Mouse (Mus musculus) bone marrow, adult 2 months (tissue): Measurements from ENCODE around the gene 4930404N11Rik. TPM values are rescaled to one million over a fixed set of nuclear protein-coding genes. Genes with fewer than 3 reads are reported as not detected.

Experiments used
- H3K27ac ChIP-seq: fragments of 200-500 bp; 2 replicates; pipeline ENCODE4 v1.5.1; 2012; ENCODE audit warnings: low read depth, mild to moderate bottlenecking, control low read depth, inconsistent platforms, low read length; ENCODE audit not compliant: control insufficient read depth, poor library complexity, insufficient read depth
- H3K4me1 ChIP-seq: fragments of 200-500 bp; 2 replicates; pipeline ENCODE4 v1.6.1; 2011; ENCODE audit warnings: low read length; ENCODE audit not compliant: control insufficient read depth, insufficient read depth
- H3K4me3 ChIP-seq: fragments of 200-500 bp; replicated peaks from 2 replicates; pipeline ENCODE3; 2011; ENCODE audit warnings: mild to moderate bottlenecking, low read depth, low read length, control low read depth; ENCODE audit not compliant: control insufficient read depth
- CTCF ChIP-seq: fragments of 200-500 bp; IDR thresholded peaks from 2 replicates; pipeline ENCODE4 v1.5.1; 2011; ENCODE audit warnings: low read length, control low read depth; ENCODE audit not compliant: control insufficient read depth, insufficient read depth
- POLR2A ChIP-seq: fragments of 200-500 bp; IDR thresholded peaks from 2 replicates; pipeline ENCODE4 v1.6.1; 2011; ENCODE audit warnings: low read depth, mild to moderate bottlenecking, control low read depth, low read length, borderline replicate concordance; ENCODE audit not compliant: control insufficient read depth
- WGBS: fragments of 180-500 bp; shearing (Covaris S2); methylation state at CpG from one replicate; pipeline ENCODE4 v1.1.7; 2018; 5-methylcytosine and 5-hydroxymethylcytosine counted together
- polyA plus RNA-seq: library from polyadenylated mRNA; stranded (reverse); fragments of >200 nt; gene quantifications from 2 replicates; pipeline ENCODE4 v1.2.4, GENCODE M21; 2011; ENCODE audit warnings: low replicate concordance; ENCODE audit not compliant: missing spikeins, insufficient read depth, insufficient read length

4930404N11Rik gene
- polyA plus RNA-seq, 1 experiment, result 12.3 TPM

DNA sequence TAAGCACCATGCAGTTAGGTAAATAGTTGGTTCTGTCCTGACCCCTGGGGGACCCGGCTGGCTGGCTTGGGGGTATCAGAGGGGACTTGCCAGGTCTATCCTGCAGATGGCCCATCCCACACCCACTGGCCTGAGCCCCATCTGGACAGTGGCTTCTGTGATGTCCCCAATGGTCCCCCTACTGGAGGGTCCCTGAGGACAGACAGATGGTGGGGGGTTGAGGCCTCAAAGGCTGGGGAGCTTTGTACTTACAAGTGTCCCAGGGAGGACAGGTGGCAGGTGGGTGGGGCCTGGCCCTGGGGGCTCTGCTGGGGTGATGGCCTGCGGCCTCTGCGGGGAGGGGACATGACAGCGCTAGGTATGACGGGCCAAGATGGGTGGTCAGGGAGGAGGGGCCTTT lies 33.7 kb upstream of the 4930404N11Rik start:
- 86% methylated on average over 5 of the region's 5 CpGs for WGBS
- Histone ChIP-seq H3K4me3 (no peak overlapping the region), H3K4me1 (peaks cover 2% of the 10 kb centered on the region; the same call in 1 of the 2 replicates), H3K27ac (no peak overlapping the region)
- TF ChIP-seq POLR2A (no peak), CTCF (no peak)

DNA sequence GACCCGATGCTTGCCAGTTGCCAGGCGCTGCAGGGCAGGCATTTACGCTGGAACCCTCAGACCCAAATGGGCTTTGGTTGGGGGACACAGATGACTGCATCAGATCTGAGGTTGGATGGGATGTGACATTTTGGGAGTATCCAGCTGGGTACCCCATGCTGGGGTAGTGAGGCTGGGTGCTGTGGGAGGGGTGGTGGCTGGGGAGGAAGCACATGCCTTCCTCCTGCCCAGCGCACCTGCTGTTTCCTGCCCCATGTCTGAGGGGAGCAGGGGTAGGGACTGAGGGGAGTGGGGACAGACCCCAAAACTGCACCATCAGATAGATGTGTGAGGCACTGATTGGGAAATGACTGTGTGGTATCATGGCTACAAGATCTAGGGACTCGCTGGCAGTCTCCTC lies 31.1 kb upstream of the 4930404N11Rik start:
- H3K4me1 ChIP-seq, result peaks cover 7% of the 10 kb centered on the region
- no peak overlapping the region for H3K27ac ChIP-seq
- H3K4me3 ChIP-seq, result no peak overlapping the region
- 60% methylated on average over 5 of the region's 5 CpGs for WGBS
- TF ChIP-seq POLR2A, result no peak
- no peak for TF ChIP-seq CTCF

DNA sequence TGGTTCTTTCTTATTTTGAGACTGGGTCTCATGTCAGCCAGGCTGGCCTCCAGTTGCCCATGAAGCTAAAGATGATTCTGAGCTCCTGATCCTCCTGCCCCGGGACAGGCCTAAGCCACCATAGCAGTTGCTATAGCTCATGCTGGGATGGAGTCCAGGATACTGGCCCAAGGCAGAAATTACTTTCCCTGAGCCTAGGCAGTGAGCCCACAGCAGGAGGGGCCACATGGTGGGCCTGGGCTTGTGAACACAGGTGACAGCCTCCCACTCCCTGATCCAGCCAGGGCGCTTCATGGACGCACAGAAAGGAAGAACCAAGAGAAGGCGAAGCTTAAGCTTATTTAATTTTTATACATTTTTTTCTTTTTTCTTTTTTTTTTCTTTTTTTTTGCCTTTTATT lies 30.2 kb upstream of the 4930404N11Rik start:
- TF ChIP-seq CTCF, result no peak
- TF ChIP-seq POLR2A, result no peak
- 80% methylated on average over 4 of the region's 4 CpGs for WGBS
- Histone ChIP-seq H3K4me3 (no peak overlapping the region), H3K4me1 (peaks cover 5% of the 10 kb centered on the region), H3K27ac (no peak overlapping the region)

DNA sequence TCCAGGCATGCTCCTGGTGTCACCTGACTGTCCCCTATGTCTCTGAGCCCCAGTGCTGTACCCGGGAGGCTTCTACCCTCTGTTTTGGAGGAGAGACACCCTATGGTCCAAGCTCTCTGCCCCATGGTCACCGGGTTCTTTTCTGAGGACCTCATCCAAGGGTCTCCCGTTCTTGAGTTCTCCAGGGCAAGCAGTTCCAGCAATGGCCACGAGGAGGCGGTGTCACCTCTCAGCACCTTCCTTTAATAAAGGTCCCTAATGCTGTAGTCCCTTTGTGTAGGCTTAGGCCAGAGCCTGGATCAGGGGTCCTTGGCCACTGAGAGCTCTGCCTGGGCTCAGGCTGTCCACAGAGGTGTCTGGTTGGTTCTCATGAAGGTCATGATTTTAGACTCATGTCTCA lies 29.5 kb upstream of the 4930404N11Rik start:
- no peak overlapping the region for H3K27ac ChIP-seq
- TF ChIP-seq POLR2A, result no peak
- peak; percentile 95 for TF ChIP-seq CTCF
- H3K4me1 ChIP-seq, result peaks cover 5% of the 10 kb centered on the region
- H3K4me3 ChIP-seq, result no peak overlapping the region
- WGBS, result 17% methylated on average over 5 of the region's 5 CpGs

DNA sequence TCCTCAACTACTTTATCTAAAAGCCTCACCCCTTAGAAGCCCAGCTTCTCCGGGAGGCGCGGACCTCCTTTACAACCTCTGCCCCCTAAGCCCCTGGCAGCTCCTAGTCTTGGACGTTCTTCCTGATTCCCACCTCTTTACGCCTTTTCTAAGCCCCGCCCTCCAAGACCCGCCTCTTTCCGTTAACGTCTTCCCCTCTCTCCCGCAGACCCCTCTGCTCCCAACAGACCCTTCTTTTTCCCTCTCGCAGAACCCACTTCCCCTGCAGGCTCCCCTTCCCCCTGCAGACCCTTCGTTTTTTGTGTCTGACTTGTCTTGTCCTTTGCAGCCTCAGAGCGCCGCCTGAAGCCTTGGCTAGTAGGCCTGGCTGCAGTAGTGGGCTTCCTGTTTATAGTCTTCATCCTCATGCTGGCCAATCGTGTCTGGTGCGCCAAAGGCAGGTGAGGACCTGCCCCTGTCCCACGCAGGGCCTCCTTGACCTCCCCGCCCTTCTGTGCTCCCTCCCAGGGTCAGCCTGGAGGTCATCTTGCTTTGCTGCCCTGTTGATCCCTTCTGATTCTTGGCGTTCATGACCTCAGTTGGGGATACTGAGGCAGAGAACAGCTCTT lies 27.9 kb upstream of the 4930404N11Rik start:
- Histone ChIP-seq H3K27ac (peak overlapping the region; percentile 23), H3K4me1 (peaks cover 5% of the 10 kb centered on the region)
- 3% methylated on average over 19 of the region's 19 CpGs for WGBS

DNA sequence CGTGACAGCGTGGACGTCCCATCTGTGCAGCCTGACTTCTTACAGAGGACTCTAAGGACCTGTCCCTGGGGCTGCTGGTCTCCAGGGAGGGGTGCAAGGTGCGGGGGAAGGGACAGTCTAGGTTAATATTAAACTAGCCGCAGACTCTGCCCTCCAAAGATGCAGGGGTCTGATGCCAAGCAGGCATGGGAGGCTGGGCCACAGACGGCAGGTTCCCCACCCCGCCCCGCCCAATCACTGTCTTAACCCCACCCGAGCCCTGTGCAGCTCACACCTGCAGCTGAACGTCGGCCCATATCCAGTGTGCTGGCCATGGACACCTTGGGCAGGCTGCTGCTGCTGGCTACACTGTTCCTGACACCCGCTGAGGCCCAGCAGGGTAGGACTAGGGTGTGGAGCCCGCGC lies 27.2 kb upstream of the 4930404N11Rik start, which contains the start of gene Smim24:
Gene Smim24 (plus strand): TSS at position 271 of the 405 bp plus-strand sequence.
- Histone ChIP-seq H3K4me3 (peak within 1 kb of the TSS; percentile 40), H3K4me1 (peaks cover 5% of the 10 kb centered on the region)

More for the DNA sequence above, 27.9 kb upstream of the 4930404N11Rik start:
- H3K4me3 ChIP-seq, result peak overlapping the region; percentile 25
- TF ChIP-seq POLR2A (no peak), CTCF (no peak)

DNA sequence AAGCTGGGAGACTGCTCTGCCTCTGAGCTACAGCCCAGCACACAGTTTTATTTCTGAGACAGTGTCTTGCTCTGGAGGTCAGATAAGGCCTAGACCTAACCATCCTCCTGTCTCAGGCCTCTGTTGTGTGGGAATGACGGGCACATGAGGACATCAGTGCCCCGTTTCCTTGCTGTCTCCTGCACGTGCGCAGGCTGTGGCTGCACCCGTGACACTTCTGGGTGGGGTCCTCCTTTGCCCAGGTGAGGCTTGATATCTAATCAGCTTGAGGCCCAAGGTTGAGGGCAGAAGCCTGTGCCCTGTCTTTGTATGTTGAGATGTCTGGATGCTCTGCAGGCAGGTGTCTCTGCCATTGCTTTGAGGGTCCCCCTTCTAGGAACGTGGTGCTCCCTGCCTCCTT lies 26.7 kb upstream of the 4930404N11Rik start:
- H3K4me3 ChIP-seq, result no peak overlapping the region
- WGBS, result 86% methylated on average over 6 of the region's 6 CpGs
- H3K27ac ChIP-seq, result no peak overlapping the region
- H3K4me1 ChIP-seq, result peaks cover 5% of the 10 kb centered on the region
- no peak for TF ChIP-seq POLR2A
- no peak for TF ChIP-seq CTCF

More for the DNA sequence above, 27.2 kb upstream of the 4930404N11Rik start, which contains the start of gene Smim24:
- H3K27ac ChIP-seq, result peak within 1 kb of the TSS; percentile 23
- TF ChIP-seq POLR2A, result no peak
- TF ChIP-seq CTCF, result no peak
- WGBS, result 54% methylated on average over 14 of the region's 14 CpGs

DNA sequence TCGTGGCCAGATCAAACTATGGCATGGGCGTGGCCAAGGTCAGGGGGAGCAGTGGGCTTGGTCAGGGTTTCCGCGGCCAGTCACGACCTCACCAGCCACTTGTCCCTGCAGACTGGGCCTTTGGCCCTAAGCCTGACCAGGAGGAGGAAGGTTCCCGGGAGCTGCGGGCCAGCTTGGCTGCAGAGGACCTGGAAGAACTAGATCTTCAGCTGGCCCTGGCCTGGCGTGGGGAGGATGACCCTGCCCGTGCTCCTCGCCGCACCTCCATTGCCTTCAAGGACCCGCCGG lies 25.0 kb upstream of the 4930404N11Rik start:
- Histone ChIP-seq H3K4me3 (no peak overlapping the region), H3K4me1 (peaks cover 5% of the 10 kb centered on the region), H3K27ac (no peak overlapping the region)
- WGBS, result 82% methylated on average over 13 of the region's 13 CpGs
- no peak for TF ChIP-seq CTCF
- no peak for TF ChIP-seq POLR2A

DNA sequence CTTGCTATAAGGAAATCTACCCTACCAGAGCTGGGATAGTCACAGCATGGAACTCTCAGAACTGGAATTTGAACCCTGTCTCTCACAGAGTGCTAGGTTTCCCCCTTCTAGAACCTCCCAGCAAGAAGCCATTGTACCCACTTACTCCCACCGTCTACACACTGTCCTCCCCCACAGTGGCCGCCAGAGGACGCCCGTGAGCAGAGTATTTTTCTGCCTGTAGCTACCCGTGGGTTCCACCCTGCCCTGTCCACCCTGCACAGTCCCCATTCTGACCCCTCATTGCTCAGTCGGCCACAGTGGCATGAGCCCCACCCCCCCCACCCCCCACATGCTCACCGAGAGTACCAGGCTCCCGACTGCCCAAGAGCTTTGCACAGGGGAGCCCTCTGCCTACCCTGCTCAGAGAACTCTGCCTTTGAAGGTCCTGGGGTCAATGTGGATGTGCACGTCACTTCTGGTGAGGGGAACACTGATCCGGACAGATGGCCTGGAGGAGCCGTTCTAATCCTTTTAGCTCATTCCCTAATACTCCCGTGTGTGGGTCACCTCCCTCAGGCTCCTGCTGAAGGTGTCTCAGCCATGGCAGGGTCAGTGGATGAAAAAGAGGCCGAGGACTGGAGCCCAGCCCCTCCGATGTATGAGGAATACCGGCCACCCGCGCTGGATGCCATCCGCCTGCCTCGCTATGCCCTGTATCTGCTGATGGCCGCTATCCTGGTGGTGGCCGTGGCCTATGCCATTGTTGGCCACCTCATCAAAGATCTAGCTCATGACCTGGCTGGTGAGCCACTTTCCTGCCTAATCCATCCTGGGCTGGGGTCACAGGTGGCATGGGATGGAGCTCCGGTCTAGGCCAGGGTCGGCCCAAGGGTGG lies 24.4 kb upstream of the 4930404N11Rik start:
- WGBS, result 53% methylated on average over 23 of the region's 23 CpGs
- peaks cover 5% of the 10 kb centered on the region for H3K4me1 ChIP-seq
- TF ChIP-seq POLR2A, result no peak
- TF ChIP-seq CTCF, result peak; percentile 93
- no peak overlapping the region for H3K4me3 ChIP-seq
- no peak overlapping the region for H3K27ac ChIP-seq
